Mouse (Mus musculus) MEL (cell line): Measurements from ENCODE around the gene Rtn1. TPM values are rescaled to one million over a fixed set of nuclear protein-coding genes. Genes with fewer than 3 reads are reported as not detected.

Experiments used
- DNase-seq: peaks from one replicate; pipeline ENCODE4 v3.0.0; 2011; ENCODE audit warnings: low read depth, low spot score
- H3K27ac ChIP-seq: 2 replicates; pipeline ENCODE4 v1.5.1; 2012; ENCODE audit warnings: low read depth, mild to moderate bottlenecking, control low read depth, low read length, moderate library complexity; ENCODE audit not compliant: control insufficient read depth
- H3K27me3 ChIP-seq, 2 experiments: fragments of 150-350 bp in 1 of 2; sonication (generic) in 1 of 2; 2 replicates each; pipeline ENCODE4 v1.6.1; 2012; ENCODE audit warnings: low read length in 2 of 2, mild to moderate bottlenecking in 2 of 2, improper control_type of control experiment in 1 of 2, moderate library complexity in 1 of 2; ENCODE audit not compliant: insufficient read depth in 2 of 2, control insufficient read depth in 1 of 2
- H3K36me3 ChIP-seq, 2 experiments: 2 replicates each; pipeline ENCODE4 v1.6.1; 2012 to 2014; ENCODE audit warnings: low read length in 2 of 2, improper control_type of control experiment in 1 of 2, inconsistent platforms in 1 of 2, mild to moderate bottlenecking in 1 of 2; ENCODE audit not compliant: insufficient read depth in 2 of 2, control insufficient read depth in 1 of 2
- H3K4me1 ChIP-seq, 2 experiments: fragments of 150-350 bp in 1 of 2; sonication (generic) in 1 of 2; 2 replicates each; pipeline ENCODE4 v1.6.1; 2012; ENCODE audit warnings: low read length in 2 of 2, improper control_type of control experiment in 1 of 2, mild to moderate bottlenecking in 1 of 2; ENCODE audit not compliant: insufficient read depth in 2 of 2, control insufficient read depth in 1 of 2
- H3K4me3 ChIP-seq, 2 experiments: fragments of 150-350 bp in 1 of 2; sonication (generic) in 1 of 2; 2 replicates each; pipeline ENCODE4 v1.5.1; 2012; ENCODE audit warnings: low read depth in 2 of 2, low read length in 2 of 2, mild to moderate bottlenecking in 2 of 2, moderate library complexity in 2 of 2, control low read depth in 1 of 2, improper control_type of control experiment in 1 of 2; ENCODE audit not compliant: control insufficient read depth in 1 of 2, insufficient read depth in 1 of 2
- H3K79me2 ChIP-seq: 2 replicates; pipeline ENCODE4 v1.6.1; 2012; ENCODE audit warnings: mild to moderate bottlenecking, low read length, moderate library complexity; ENCODE audit not compliant: control insufficient read depth, poor library complexity, insufficient read depth
- H3K9ac ChIP-seq: 2 replicates; pipeline ENCODE4 v1.6.1; 2012; ENCODE audit warnings: low read depth, mild to moderate bottlenecking, control low read depth, low read length, moderate library complexity; ENCODE audit not compliant: control insufficient read depth, poor library complexity, severe bottlenecking
- H3K9me3 ChIP-seq: fragments of 150-350 bp; sonication (generic); replicated peaks from 2 replicates; pipeline ENCODE4 v1.6.1; 2012; ENCODE audit warnings: mild to moderate bottlenecking, low read length, improper control_type of control experiment, moderate library complexity; ENCODE audit not compliant: insufficient read depth
- CHD1 ChIP-seq: IDR thresholded peaks from 2 replicates; pipeline ENCODE4 v1.6.1; 2012; ENCODE audit warnings: low read depth, mild to moderate bottlenecking, inconsistent platforms, low read length, improper control_type of control experiment
- CTCF ChIP-seq, 3 experiments: IDR thresholded peaks in 2 of 3; conservative IDR thresholded peaks in 1 of 3; 2 replicates each; pipeline ENCODE4 v1.5.1; 2011 to 2012; ENCODE audit warnings: low read length in 3 of 3, low read depth in 2 of 3, mild to moderate bottlenecking in 2 of 3, improper control_type of control experiment in 1 of 3, inconsistent platforms in 1 of 3, mixed read lengths in 1 of 3, moderate library complexity in 1 of 3; ENCODE audit not compliant: control insufficient read depth in 1 of 3, insufficient read depth in 1 of 3, poor library complexity in 1 of 3, severe bottlenecking in 1 of 3
- E2F4 ChIP-seq: IDR thresholded peaks from 2 replicates; pipeline ENCODE4 v1.6.1; 2011; ENCODE audit warnings: low read depth, low read length, improper control_type of control experiment, borderline replicate concordance
- EP300 ChIP-seq, 2 experiments: IDR thresholded peaks; 2 replicates each; pipeline ENCODE4 v1.6.1; 2011; ENCODE audit warnings: improper control_type of control experiment in 2 of 2, low read length in 2 of 2, low read depth in 1 of 2, mild to moderate bottlenecking in 1 of 2
- GATA1 ChIP-seq: IDR thresholded peaks from 2 replicates; pipeline ENCODE4 v1.6.1; 2011; ENCODE audit warnings: low read depth, low read length, improper control_type of control experiment
- HCFC1 ChIP-seq: IDR thresholded peaks from 2 replicates; pipeline ENCODE4 v1.6.1; 2012; ENCODE audit warnings: low read depth, mild to moderate bottlenecking, inconsistent platforms, low read length, improper control_type of control experiment, moderate library complexity
- KAT2A ChIP-seq: conservative IDR thresholded peaks from 2 replicates; pipeline ENCODE4 v1.6.1; 2012; ENCODE audit warnings: low read depth, low read length, improper control_type of control experiment, inconsistent platforms
- MAFK ChIP-seq: IDR thresholded peaks from 2 replicates; pipeline ENCODE4 v1.6.1; 2011; ENCODE audit warnings: low read depth, mild to moderate bottlenecking, low read length, improper control_type of control experiment, borderline replicate concordance
- MAX ChIP-seq: IDR thresholded peaks from 2 replicates; pipeline ENCODE4 v1.6.1; 2011; ENCODE audit warnings: low read length, improper control_type of control experiment
- MXI1 ChIP-seq: IDR thresholded peaks from 2 replicates; pipeline ENCODE4 v1.6.1; 2011; ENCODE audit warnings: mild to moderate bottlenecking, low read depth, low read length, improper control_type of control experiment
- MYB ChIP-seq: IDR thresholded peaks from 2 replicates; pipeline ENCODE4 v1.6.1; 2011; ENCODE audit warnings: mild to moderate bottlenecking, low read depth, low read length, improper control_type of control experiment
- SIN3A ChIP-seq: IDR thresholded peaks from 2 replicates; pipeline ENCODE4 v1.6.1; 2012; ENCODE audit warnings: low read length, improper control_type of control experiment, inconsistent platforms
- TAL1 ChIP-seq: IDR thresholded peaks from 2 replicates; pipeline ENCODE4 v1.6.1; 2012; ENCODE audit warnings: mild to moderate bottlenecking, inconsistent platforms, low read length, moderate library complexity, mixed read lengths
- TBP ChIP-seq: IDR thresholded peaks from 2 replicates; pipeline ENCODE4 v1.8.0; 2011; ENCODE audit warnings: low read depth, low read length, improper control_type of control experiment
- TCF12 ChIP-seq: IDR thresholded peaks from 2 replicates; pipeline ENCODE4 v1.6.1; 2014; ENCODE audit warnings: low read depth, mild to moderate bottlenecking, inconsistent platforms, low read length, improper control_type of control experiment, moderate library complexity
- UBTF ChIP-seq: IDR thresholded peaks from 2 replicates; pipeline ENCODE4 v1.6.1; 2012; ENCODE audit warnings: low read depth, mild to moderate bottlenecking, inconsistent platforms, low read length, improper control_type of control experiment, moderate library complexity, borderline replicate concordance; ENCODE audit not compliant: insufficient read depth
- USF2 ChIP-seq, 2 experiments: IDR thresholded peaks; 2 replicates each; pipeline ENCODE4 v1.6.1; 2011 to 2012; ENCODE audit warnings: improper control_type of control experiment in 2 of 2, low read length in 2 of 2, borderline replicate concordance in 1 of 2, inconsistent platforms in 1 of 2, low read depth in 1 of 2, mild to moderate bottlenecking in 1 of 2; ENCODE audit not compliant: insufficient read depth in 1 of 2
- ZC3H11A ChIP-seq: IDR thresholded peaks from 2 replicates; pipeline ENCODE4 v1.6.1; 2012; ENCODE audit warnings: low read depth, mild to moderate bottlenecking, inconsistent platforms, low read length, improper control_type of control experiment
- ZMIZ1 ChIP-seq: IDR thresholded peaks from 2 replicates; pipeline ENCODE4 v1.6.1; 2012; ENCODE audit warnings: low read depth, mild to moderate bottlenecking, inconsistent platforms, low read length, improper control_type of control experiment, moderate library complexity
- ZNF384 ChIP-seq: IDR thresholded peaks from 2 replicates; pipeline ENCODE4 v1.6.1; 2012; ENCODE audit warnings: low read depth, mild to moderate bottlenecking, inconsistent platforms, low read length, improper control_type of control experiment
- polyA plus RNA-seq, 2 experiments: library from polyadenylated mRNA; stranded (reverse) in 1 of 2; unstranded in 1 of 2; fragments of >175 nt in 1 of 2; fragments of >200 nt in 1 of 2; gene quantifications; 2 replicates each; pipeline versions ENCODE4 v1.2.1 to v1.2.4; 2012; ENCODE audit warnings: low replicate concordance in 2 of 2, low read depth in 1 of 2; ENCODE audit not compliant: insufficient read length in 2 of 2, insufficient read depth in 1 of 2, missing spikeins in 1 of 2
- total RNA-seq: library from RNA; depleted of rRNA; stranded (reverse); fragments of 300-350 nt; gene quantifications from 2 replicates; pipeline ENCODE4 v1.2.3, GENCODE M21; 2012

Rtn1 gene
- total and polyA plus RNA-seq, 3 experiments = not detected

DNA sequence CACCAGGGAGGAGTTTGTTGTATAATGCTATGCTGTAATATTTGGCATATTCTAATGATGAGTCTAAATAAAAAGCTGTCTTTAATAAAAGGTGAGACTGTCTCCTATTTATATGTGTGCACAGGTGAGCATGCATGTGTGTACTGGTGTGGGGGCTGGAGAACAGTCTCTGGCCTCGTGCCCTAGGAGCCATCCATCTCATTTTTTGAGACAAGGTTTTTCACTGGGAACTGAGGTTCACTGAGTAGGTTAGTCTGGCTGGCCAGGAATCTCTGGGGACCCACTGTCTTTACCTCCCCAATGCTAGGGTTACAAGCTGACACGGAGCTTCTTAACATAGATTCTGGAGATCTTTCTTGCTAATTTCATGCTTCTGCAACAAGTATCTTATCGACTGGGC lies 176.7 kb downstream of the Rtn1 start (continued):
- TF ChIP-seq ZC3H11A (no peak), TCF12 (no peak)

DNA sequence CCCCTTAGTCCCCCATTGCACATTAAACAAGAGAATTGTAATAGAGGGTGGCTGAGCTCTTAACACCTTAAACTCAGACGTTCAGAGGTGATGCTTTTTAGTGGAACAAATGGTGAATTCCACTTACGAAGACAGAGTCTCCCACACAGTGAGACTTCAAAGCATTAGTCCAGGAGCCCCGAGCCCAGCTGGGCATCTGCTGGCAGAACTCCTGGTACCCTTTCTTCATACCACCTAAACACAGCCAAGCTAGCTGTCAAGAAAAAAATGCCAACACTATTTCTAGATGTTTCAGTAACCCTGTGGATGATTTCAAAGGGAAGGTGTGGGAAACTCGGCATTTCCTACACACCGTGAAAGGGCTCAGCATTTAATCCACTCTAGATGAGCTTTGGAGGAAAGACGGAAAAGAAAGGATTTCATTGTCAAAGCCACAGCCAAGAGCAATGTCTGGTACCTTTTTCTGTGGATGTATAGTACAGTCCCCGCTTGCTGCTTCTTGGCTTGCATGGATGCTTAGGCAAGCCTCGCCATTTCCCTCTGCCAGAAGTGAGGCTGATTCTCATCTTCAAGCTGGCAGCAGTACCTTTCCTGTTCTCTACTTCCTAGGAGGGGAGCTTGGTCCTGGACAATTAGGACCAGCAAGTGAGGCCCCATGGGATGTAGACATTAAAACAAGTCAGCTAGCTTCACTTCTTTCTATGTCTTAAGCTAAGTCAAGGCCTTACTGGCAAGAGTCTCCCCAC lies 179.2 kb downstream of the Rtn1 start:
- Histone ChIP-seq H3K27ac (no peak overlapping the region), H3K4me3 (no peak overlapping the region), H3K79me2 (no peaks in the 10 kb centered on the region), H3K9me3 (no peaks in the 10 kb centered on the region), H3K9ac (no peak overlapping the region), H3K4me1 (no peaks in the 10 kb centered on the region), H3K36me3 (no peaks in the 10 kb centered on the region), H3K27me3 (no peaks in the 10 kb centered on the region; a peak in 1 of 4 replicates)
- no peak for TF ChIP-seq UBTF
- TF ChIP-seq ZNF384 = no peak
- no peak for TF ChIP-seq SIN3A
- no peak for TF ChIP-seq MAFK
- no peak for TF ChIP-seq MYB
- no peak for TF ChIP-seq KAT2A
- TF ChIP-seq CHD1 = no peak
- no peak for TF ChIP-seq USF2 (IDR thresholded peaks at IDR 0.05; ENCODE audit: borderline replicate concordance in 1 of 2, insufficient read depth in 1 of 2, low read depth in 1 of 2, low read length in 2 of 2)
- TF ChIP-seq MXI1 = no peak
- TF ChIP-seq TBP = no peak
- TF ChIP-seq CTCF (IDR thresholded peaks at IDR 0.05 in 2 of 3, conservative IDR thresholded peaks at IDR 0.05 in 1 of 3; ENCODE audit: control insufficient read depth in 1 of 3, insufficient read depth in 1 of 3, low read depth in 2 of 3, low read length in 3 of 3, poor library complexity in 1 of 3, severe bottlenecking in 1 of 3) = no peak
- no peak for TF ChIP-seq ZMIZ1
- no peak for TF ChIP-seq MAX
- no peak for TF ChIP-seq GATA1
- TF ChIP-seq TAL1 = no peak
- no peak for TF ChIP-seq TCF12
- no peak for TF ChIP-seq HCFC1
- no peak for TF ChIP-seq EP300 (IDR thresholded peaks at IDR 0.05; ENCODE audit: low read depth in 1 of 2, low read length in 2 of 2)
- no peak for TF ChIP-seq E2F4
- DNase-seq = no peak
